Mouse (Mus musculus) cerebellum, postnatal 25 days (tissue): ENCODE measurements around the gene Zic1.
A peak's percentile ranks its signal among the peaks of the same experiment; 100 is the strongest.

Source experiments
- DNase-seq, 2 experiments: peaks; one replicate each; pipeline ENCODE4 v3.0.0; 2021; ENCODE audit warnings: mixed read lengths in 2 of 2

The Zic1 gene

DNA sequence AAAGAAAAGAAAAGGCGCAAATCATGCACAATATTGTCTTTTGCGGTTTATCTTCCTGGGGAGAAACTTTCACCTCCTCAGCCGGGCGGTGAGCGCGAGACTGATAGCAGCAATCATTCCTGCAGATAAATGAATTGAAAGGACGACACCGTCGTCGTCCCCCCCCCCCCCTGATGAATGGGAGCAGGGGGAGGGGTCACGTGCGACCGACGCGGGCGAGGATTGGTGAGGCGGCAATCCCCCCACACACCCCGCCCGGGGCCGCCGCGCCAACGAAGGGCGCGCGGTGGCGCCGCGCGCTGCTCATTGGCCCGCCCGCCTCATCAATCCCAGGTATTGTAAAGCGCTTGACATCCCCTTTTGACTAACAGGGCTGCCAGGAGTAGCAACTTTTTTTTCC lies at the start of gene Zic1:
TSS of gene Zic1 (minus strand) at position 147 of the 400 bp plus-strand sequence.
- DNase-seq, result peak; percentile 92 to 96

DNA sequence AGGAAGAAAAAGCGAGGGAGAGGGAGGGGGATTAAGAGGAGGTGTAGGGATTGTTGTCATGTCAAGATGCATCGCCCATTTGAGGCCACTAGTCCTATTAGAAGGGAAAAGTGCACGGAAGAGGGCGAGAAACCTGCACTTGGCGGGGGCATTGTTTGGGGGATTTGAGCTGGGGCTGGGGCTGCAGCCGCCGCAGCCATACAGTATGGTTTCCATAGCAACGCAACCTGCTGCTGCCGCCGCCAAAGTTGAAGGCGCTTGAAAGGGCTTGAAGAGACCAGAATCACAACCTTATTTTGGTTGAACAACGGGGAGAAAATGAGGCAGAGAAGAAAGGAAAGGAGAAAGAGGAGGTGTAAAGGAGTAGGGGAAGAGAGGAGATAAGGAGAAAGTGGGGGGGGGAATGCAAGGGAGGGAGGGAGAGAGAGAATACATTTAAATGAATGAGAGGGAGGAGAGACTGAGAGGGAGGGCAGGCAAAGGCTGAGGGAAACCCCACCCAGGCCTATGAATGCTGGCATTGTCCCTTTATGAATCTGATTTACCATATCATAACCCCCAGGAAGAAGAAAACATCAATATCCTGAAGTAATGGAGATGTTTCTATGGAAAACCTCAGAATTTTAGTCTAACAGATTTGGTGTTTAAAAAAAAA lies 48.5 kb upstream of the Zic1 start:
- DNase-seq, result no peak

DNA sequence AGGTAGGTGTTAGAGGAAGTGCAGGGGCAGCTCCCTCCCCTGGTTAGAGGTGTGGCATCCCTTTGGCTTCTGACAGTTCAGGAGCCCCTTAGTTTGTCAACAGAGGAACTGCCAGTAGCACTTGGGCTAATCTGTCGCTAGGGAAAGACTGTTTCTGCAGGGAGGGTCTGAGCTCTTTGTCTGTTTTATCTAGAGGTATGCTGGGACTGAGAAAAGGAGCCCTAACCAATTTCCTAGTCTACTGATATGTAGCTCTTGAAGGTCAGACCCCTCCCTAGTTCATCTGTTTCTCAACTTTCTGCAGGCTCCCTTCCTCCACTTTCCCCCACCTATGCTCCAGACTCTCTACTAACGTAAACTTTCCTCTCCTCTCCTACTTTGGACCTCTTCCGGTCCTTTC lies 44.2 kb upstream of the Zic1 start:
- DNase-seq, result peak in 1 of 2 experiments; percentile 20

- DNase-seq, result peak; percentile 23 to 40
These were observed 40.7 kb upstream of the Zic1 start for GRCm38 (mm10) chr9:91406258-91406763.

GRCm38 (mm10) chr9:91405753-91406178 lies 40.2 kb upstream of the Zic1 start:
- peak; percentile 73 to 76 for DNase-seq

GRCm38 (mm10) chr9:91404905-91405752 lies 39.5 kb upstream of the Zic1 start:
- DNase-seq, result peak; percentile 68 to 69

DNA sequence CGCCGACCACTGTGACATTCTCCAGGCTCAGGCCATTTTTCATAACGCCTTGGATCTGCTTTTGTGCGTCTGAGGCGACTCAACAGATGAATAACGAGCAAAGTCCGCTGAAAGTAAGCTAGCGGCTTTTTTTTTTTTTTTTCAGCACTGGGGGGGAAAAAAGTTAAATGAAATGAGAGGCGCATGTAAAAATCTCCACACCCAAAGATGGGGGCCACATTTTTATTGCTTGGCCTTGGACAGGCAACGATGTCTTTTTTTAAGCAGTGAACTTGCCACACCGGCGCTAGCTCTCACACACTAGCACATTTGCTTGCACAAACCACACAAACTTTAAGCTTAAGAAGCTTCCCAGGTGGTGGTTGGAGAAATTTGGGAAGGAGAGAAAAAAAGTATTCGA lies 38.6 kb upstream of the Zic1 start:
- peak in 1 of 2 experiments; percentile 28 for DNase-seq

DNA sequence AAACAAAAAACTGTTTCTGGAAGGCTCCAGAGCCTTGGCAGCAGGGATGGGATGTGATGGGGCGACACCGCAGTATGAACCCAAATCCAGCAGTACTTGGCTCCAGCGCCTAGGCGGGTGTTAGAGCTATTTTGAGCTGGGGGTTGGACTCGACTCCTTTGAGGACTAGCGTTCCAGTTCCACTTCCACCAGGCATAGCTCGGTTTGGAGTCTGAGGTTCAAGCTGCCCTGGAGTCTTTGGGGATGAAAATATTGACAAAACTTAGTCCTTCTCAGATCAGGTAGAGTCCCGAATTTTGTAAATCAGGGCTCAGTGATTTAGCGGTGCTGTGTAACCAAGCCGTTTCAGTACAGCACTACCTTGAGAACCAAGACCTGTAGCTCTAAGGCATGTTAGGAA lies 35.9 kb upstream of the Zic1 start:
- DNase-seq, result no peak

- no peak for DNase-seq
These were observed 35.0 kb upstream of the Zic1 start for GRCm38 (mm10) chr9:91400482-91401093.

- DNase-seq, result peak in 1 of 2 experiments; percentile 28
These were observed 34.4 kb upstream of the Zic1 start for GRCm38 (mm10) chr9:91399976-91400375.

DNA sequence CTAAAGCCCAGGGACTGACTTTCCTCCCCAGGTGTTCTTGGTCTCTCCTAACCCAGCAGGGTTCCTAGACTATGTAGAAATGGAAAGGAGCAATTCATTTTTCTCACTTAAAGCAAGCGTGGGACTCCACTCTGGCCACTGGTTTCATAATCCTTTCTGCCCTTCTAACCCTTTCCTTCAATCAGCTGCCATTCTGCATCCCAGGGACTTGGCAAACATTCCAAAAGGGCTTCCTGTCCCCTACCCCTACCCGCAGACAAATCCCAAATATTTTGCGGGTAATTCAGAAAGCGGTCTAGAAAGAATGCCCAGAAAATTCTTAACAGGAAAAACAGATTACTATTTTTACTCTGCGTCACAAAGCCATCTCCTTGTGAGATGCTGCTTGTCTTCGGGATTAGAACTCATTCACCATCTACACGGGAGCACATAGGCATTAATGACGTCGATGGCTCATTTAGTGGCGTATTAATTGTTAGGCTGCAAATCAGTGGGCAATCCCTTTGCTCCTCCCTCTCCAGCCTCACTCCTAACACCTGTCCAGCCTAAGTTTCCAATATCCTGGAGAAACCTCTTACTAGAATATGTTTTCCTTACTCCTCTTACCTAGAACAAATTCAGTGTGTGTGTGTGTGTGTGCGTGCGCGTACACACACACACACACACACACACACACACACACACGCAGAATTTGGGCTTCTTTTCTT lies 29.6 kb upstream of the Zic1 start:
- DNase-seq, result peak in 1 of 2 experiments; percentile 19

DNA sequence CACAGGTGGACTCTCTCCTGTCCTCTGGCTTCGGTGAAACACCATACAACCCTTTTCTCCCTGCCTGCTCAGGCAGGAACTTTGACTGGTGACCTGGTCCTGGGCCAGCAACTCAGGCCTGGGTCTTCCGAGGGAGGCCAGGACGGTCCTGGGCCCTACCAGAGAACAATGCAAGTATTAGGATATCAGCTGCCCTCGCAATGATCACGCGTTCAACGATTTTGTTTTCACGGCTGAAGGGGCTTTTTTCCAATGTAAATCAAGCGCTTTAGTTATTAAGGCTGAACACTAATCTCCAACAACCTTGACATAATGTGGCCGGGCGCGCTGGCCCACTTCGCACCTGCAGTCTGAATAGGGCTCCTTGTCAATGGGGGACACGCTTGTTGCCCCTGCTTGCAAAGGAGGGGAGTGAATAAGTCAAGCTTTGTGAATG lies 28.6 kb upstream of the Zic1 start:
- peak; percentile 32 to 37 for DNase-seq

DNA sequence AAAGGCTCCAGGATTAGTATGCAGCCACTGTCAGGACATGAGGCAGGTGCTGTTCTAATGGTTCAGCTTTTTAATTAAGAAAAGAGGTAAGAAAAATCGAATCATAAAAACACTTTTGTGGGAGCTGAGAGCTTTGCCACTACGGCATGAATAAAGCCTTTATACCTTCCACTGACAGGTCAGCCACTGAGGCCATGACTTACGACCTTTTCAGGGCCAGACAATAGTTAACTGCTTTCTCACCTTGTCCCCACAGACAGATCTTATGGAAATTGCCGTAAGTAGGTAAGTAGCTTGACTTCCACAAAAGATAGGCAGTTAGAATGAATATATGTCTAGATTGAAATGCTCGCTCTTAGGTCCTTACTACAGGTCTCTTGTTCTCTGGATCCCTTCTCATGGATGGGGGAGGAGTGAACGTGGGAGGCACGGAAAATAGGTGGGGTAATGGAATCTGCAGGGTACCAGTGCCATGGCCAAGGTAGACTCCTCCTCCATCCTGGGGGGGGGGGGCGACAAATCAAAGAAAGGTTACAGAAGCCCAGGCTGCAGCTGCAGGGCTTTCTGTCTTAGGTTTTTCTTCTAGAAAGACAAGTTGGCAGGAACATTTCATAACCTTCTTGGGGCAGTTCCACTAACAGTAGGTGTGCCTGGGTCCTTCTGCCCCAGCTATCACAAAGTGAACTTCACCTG lies 27.9 kb upstream of the Zic1 start:
- no peak for DNase-seq

DNA sequence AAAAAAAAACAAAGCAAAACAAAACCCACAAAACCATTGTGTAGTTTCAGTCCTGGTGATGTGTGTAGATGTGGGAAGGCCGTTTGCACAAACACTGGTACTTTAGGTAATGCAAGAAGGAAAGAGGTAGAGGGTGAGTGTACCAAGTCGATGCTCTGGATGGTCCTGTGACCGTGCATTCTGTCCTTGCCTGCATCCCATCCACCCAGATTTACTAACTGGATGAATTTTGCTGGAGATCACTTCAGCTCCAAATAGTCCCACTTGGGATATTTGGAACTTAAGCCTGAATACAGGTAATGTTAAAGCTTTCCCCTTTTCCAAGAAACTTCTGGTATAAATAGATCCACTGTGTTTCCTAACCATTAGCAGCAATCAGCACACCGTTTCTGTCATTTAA lies 22.6 kb upstream of the Zic1 start:
- peak; percentile 19 to 39 for DNase-seq

GRCm38 (mm10) chr9:91387740-91388080 lies 22.1 kb upstream of the Zic1 start:
- no peak for DNase-seq

DNA sequence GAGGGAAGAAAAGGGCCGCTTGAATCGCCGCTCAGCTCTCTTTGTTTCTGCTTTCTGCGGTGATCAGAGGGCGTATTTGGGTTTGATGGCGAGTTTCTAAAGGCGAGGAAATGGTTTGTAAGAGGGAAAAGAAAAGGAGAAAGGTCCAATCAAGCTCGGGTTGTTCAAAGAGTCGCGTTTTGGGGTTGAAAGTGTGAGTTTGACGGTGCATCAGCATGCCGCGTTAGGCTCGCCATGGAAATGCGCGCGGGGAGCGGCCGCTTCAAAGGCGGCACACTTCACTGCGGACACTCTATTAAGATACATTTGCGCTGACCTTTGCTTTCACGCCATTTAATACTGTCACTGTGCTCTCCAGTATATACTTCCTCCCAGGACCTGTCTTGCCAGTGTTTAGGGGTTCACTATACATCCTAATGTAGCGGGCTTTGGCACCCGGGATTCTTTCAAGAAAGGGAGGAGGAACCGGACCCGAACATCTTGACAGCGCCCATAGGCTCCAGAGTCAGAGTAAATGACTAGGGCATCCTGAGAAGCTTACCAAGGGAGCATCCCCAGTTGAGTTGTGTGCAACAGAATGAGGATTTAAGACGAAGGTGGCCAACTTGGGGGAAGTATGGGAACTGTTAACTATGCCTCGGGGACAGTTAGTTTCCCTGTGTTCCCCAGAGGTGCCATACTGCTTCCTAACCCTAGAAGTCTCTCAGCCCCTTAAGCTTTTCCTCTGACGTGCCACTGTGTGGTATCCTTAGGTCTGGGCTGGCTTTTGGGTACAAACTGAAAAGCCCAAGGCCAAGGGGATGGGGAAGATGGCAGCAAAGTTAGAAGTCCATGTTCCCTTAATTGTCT lies 21.5 kb upstream of the Zic1 start:
- peak; percentile 75 to 79 for DNase-seq

DNA sequence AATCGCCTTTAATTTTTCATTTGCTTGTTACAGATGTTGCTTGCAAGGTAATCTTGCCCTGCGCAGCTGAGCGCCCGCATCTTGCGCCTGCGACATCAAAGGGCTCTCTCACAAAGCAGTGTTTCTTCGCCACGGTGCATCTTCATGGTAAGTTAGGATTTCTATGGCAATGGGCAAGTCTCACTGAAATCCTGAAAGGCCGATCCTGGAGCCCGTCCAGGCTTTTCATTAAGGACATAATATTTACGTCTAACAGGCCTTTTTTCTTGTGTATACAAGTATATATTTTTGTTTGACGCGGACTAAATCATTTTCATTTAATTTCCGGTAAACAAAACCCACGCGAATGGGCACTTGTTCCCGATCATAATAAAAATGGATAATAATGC lies 20.9 kb upstream of the Zic1 start:
- peak; percentile 66 to 68 for DNase-seq

- DNase-seq, result peak; percentile 38 to 51
These were observed 20.2 kb upstream of the Zic1 start for GRCm38 (mm10) chr9:91385561-91386430.

GRCm38 (mm10) chr9:91384693-91385560 lies 19.3 kb upstream of the Zic1 start:
- DNase-seq, result peak; percentile 33
